Mouse (Mus musculus) forebrain, embryonic 13.5 days (tissue): ENCODE results near the gene Exosc5. TPM values are rescaled to one million over a fixed set of nuclear protein-coding genes. Genes with fewer than 3 reads are reported as not detected.

Source experiments
- ATAC-seq: fragments of 200-750 bp; cut with Nextera tagmentation; 2 replicates; pipeline ENCODE4 v1.8.0; 2017
- H3K27ac ChIP-seq: fragments of 300-500 bp; sonication (generic); 2 replicates; pipeline ENCODE4 v1.5.1; 2015; ENCODE audit warnings: inconsistent platforms, mild to moderate bottlenecking, moderate library complexity
- H3K27me3 ChIP-seq: fragments of 300-500 bp; sonication (generic); 2 replicates; pipeline ENCODE4 v1.6.1; 2015; ENCODE audit warnings: mild to moderate bottlenecking, inconsistent platforms
- H3K36me3 ChIP-seq: fragments of 300-500 bp; sonication (generic); 2 replicates; pipeline ENCODE4 v1.6.1; 2015; ENCODE audit warnings: mild to moderate bottlenecking, inconsistent platforms; ENCODE audit not compliant: poor library complexity, severe bottlenecking
- H3K4me1 ChIP-seq: fragments of 300-500 bp; sonication (generic); 2 replicates; pipeline ENCODE4 v1.6.1; 2015; ENCODE audit warnings: inconsistent platforms
- H3K4me2 ChIP-seq: fragments of 300-500 bp; sonication (generic); 2 replicates; pipeline ENCODE4 v1.6.1; 2015; ENCODE audit warnings: inconsistent platforms, mild to moderate bottlenecking, moderate library complexity
- H3K4me3 ChIP-seq: fragments of 300-500 bp; sonication (generic); 2 replicates; pipeline ENCODE4 v1.5.1; 2015; ENCODE audit warnings: mild to moderate bottlenecking, inconsistent platforms
- H3K9ac ChIP-seq: fragments of 300-500 bp; sonication (generic); 2 replicates; pipeline ENCODE4 v1.6.1; 2015; ENCODE audit warnings: mild to moderate bottlenecking, inconsistent platforms
- H3K9me3 ChIP-seq: fragments of 300-500 bp; sonication (generic); replicated peaks from 2 replicates; pipeline ENCODE4 v1.6.1; 2016; ENCODE audit warnings: inconsistent platforms
- WGBS: fragments of 180-500 bp; shearing (Covaris S2); methylation state at CpG from one replicate; pipeline ENCODE4 v1.1.7; 2015; 5-methylcytosine and 5-hydroxymethylcytosine counted together
- polyA plus RNA-seq: library from polyadenylated mRNA; unstranded; fragments of >200 nt; fragmentation: Nextera tagmentation; extraction: Ambion mirVana; gene quantifications from 2 replicates; pipeline ENCODE4 v1.2.1, GENCODE M21; 2015

Gene Exosc5
- polyA plus RNA-seq, 1 experiment from 2014 or later: 55.2 TPM

DNA sequence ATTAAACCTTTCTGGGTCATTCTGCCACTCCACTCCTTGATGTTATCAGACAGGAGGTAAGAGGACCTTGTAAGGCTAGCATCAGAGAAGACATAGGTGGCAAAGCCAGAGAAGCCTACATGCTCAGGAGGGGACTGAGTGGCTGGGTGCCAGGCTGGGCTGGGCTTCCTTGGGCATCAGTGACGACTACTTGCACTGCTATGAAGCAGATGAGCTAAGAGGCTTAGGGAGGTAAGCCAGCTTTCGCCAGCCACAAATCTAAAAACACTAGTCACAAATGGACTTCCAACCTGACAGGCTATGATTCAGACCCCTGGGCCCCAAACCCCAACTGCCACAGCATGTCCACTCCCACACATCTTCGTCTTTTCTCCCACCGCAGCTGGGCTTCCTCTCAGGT, 14.3 kb upstream of the Exosc5 start:
- Histone ChIP-seq H3K27me3 (no peaks in the 10 kb centered on the region), H3K4me2 (no peak overlapping the region), H3K4me1 (no peaks in the 10 kb centered on the region), H3K36me3 (peaks cover 15% of the 10 kb centered on the region; the same call in 1 of the 2 replicates), H3K9me3 (no peaks in the 10 kb centered on the region), H3K4me3 (no peak overlapping the region), H3K9ac (no peak overlapping the region), H3K27ac (no peak overlapping the region)
- no peak for ATAC-seq
- WGBS: 72% methylated on average over 4 of the region's 4 CpGs

- H3K9ac ChIP-seq: no peak overlapping the region
- no peak overlapping the region for H3K27ac ChIP-seq
- H3K27me3 ChIP-seq: no peaks in the 10 kb centered on the region
- H3K4me2 ChIP-seq: no peak overlapping the region
- no peak overlapping the region for H3K4me3 ChIP-seq
- peaks cover 15% of the 10 kb centered on the region; the same call in 1 of the 2 replicates for H3K36me3 ChIP-seq
- no peaks in the 10 kb centered on the region for H3K9me3 ChIP-seq
- no peaks in the 10 kb centered on the region for H3K4me1 ChIP-seq
- WGBS: 33% methylated on average over 14 of the region's 14 CpGs
- ATAC-seq: no peak
Observed at GRCm38 (mm10) chr7:25645074-25645473, 13.9 kb upstream of the Exosc5 start.

DNA sequence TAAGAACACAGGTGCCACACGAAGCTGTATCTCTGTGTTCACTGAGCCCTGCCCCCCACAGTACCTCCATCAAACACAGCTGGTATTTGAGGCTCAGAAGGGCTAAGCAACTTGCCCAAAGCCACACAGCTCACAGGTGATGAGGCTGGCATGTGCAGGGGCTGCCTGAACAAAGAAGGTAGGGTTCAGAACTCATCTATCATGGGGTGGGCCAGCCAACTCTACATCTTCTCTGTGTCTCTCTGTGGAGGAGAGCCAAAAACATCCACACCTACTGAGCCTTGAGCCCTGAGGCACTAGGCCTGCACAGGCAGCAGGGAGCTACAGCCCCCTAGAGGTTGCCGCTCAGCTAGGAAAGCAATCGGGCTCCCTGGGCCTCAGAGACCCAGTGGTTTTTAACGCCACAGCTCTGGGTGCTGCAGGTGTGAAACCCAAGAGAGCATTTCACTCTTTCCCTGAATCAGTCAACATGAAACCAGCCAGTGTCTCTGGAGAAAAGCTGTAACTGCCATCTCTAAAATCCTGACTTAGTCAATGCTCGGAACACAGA, 11.3 kb upstream of the Exosc5 start:
- H3K4me3 ChIP-seq: no peak overlapping the region

GRCm38 (mm10) chr7:25649839-25650238, 9.1 kb upstream of the Exosc5 start:
- ATAC-seq: no peak
- Histone ChIP-seq H3K4me2 (no peak overlapping the region), H3K9me3 (no peaks in the 10 kb centered on the region), H3K36me3 (no peaks in the 10 kb centered on the region), H3K9ac (no peak overlapping the region), H3K4me3 (no peak overlapping the region), H3K27me3 (no peaks in the 10 kb centered on the region), H3K4me1 (no peaks in the 10 kb centered on the region), H3K27ac (no peak overlapping the region)
- WGBS: 85% methylated on average over 5 of the region's 5 CpGs

More for the DNA sequence above, 11.3 kb upstream of the Exosc5 start:
- Histone ChIP-seq H3K27ac (no peak overlapping the region), H3K9me3 (no peaks in the 10 kb centered on the region), H3K36me3 (no peaks in the 10 kb centered on the region), H3K27me3 (no peaks in the 10 kb centered on the region), H3K9ac (no peak overlapping the region), H3K4me2 (no peak overlapping the region), H3K4me1 (no peaks in the 10 kb centered on the region)
- 62% methylated on average over 5 of the region's 5 CpGs for WGBS
- ATAC-seq: no peak

GRCm38 (mm10) chr7:25651281-25651680, 7.7 kb upstream of the Exosc5 start:
- Histone ChIP-seq H3K27ac (no peak overlapping the region), H3K9ac (no peak overlapping the region), H3K4me1 (no peaks in the 10 kb centered on the region; the same call in 1 of the 2 replicates), H3K4me3 (no peak overlapping the region), H3K4me2 (no peak overlapping the region), H3K36me3 (no peaks in the 10 kb centered on the region), H3K9me3 (no peaks in the 10 kb centered on the region), H3K27me3 (no peaks in the 10 kb centered on the region)
- no peak for ATAC-seq
- WGBS: 92% methylated on average over 8 of the region's 8 CpGs

GRCm38 (mm10) chr7:25652244-25652759, 6.7 kb upstream of the Exosc5 start:
- Histone ChIP-seq H3K4me2 (no peak overlapping the region), H3K4me1 (peaks cover 8% of the 10 kb centered on the region), H3K4me3 (no peak overlapping the region), H3K9me3 (no peaks in the 10 kb centered on the region), H3K9ac (no peak overlapping the region), H3K36me3 (no peaks in the 10 kb centered on the region), H3K27me3 (no peaks in the 10 kb centered on the region), H3K27ac (no peak overlapping the region)
- 92% methylated on average over 12 of the region's 12 CpGs for whole genome bisulfite sequencing
- no peak for ATAC-seq

DNA sequence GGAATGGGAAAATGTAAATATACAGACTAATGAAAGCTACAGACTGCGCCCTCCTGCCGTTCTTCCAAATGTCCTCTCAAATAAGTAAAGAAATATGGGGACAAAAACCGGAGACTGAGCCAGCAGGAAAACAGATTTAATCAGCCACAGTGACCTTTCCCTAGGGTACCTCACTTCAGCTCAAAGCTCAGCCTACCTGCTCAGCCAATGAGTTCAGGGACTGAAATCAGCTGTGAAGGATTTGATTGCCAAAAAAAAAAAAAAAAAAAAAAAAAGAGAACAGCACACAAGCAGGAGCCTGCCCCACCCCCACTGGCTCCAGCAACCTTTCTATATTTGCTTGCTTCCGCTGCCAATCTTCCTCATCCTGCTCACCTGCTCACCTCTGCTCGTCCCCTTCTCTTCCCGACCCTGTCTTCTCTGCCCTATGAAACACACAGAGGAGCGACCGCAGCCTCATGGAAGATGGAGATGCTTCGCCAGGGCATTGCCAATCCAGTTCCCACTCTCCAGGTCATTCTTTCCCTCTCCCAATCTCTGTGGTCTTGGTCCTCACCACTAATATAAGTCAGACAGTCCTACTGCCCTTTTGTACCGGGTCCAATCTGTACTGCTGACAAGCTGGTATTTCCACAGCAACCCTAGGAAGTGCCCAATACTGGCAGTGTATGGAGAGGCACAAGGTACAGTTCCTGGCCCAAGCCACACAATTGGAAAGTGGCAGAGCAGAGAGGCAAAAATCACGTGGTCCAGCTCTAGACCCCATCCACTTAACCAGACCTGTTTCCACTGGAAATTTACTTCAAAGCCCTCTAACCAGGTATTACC, 3.1 kb upstream of the Exosc5 start:
- Histone ChIP-seq H3K4me3 (no peak overlapping the region), H3K27ac (no peak overlapping the region), H3K4me2 (no peak overlapping the region), H3K27me3 (no peaks in the 10 kb centered on the region), H3K36me3 (no peaks in the 10 kb centered on the region), H3K9me3 (no peaks in the 10 kb centered on the region), H3K9ac (no peak overlapping the region), H3K4me1 (peaks cover 32% of the 10 kb centered on the region)
- no peak for ATAC-seq
- WGBS: 77% methylated on average over 11 of the region's 11 CpGs

DNA sequence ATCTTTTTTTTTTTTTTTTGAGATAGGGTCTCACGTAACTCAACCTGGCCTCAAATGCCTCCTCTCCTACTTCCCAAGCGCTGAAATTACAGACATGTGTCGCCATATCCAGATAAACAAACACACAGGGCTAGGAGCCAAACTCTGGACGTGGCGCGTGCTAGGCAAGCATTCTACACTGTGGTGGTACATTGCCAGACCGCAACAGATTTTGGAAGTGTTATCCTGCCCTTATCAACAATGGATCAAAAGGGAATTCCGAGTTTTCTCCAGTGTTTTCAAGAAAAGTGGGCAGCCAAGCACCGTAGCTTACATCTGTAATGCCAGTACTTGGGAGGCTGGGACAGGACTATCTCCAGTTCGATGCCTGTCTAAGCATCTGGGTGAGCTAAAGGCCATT, 1.2 kb upstream of the Exosc5 start:
- WGBS: 39% methylated on average over 10 of the region's 10 CpGs
- peaks cover 32% of the 10 kb centered on the region for H3K4me1 ChIP-seq
- no peaks in the 10 kb centered on the region for H3K27me3 ChIP-seq
- H3K27ac ChIP-seq: no peak overlapping the region
- H3K9ac ChIP-seq: peak overlapping the region; percentile 67
- ATAC-seq: no peak
- H3K4me2 ChIP-seq: peak overlapping the region; percentile 85
- peaks cover 8% of the 10 kb centered on the region; the same call in 1 of the 2 replicates for H3K36me3 ChIP-seq
- peak overlapping the region; percentile 71 for H3K4me3 ChIP-seq
- H3K9me3 ChIP-seq: no peaks in the 10 kb centered on the region

DNA sequence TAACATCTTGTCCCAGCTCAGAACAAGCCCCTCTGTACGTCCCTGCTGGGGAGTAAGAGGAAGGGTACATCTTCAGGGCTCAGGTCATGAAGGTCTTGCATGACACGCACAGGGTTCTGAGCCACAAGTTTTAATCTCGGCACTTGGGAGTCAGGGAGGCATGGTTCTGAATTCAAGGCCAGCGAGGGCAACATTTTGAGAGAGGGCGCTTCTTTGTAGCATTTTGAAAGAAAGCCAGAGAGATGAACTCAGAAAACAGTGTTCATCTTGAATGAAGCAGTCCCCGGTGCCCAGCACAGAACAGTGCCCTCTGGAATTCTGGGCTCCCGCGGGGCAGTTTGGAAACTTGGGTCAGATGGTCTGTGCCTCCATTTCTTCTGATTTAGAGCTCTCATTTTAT, 7.4 kb downstream of the Exosc5 start:
- Histone ChIP-seq H3K9me3 (no peaks in the 10 kb centered on the region), H3K27me3 (no peaks in the 10 kb centered on the region), H3K9ac (no peak overlapping the region), H3K4me2 (no peak overlapping the region), H3K27ac (no peak overlapping the region), H3K4me3 (no peak overlapping the region), H3K4me1 (no peaks in the 10 kb centered on the region), H3K36me3 (peaks cover 65% of the 10 kb centered on the region)
- 90% methylated on average over 8 of the region's 8 CpGs for WGBS
- no peak for ATAC-seq

- 90% methylated on average over 10 of the region's 10 CpGs for WGBS
- no peak for ATAC-seq
Observed at GRCm38 (mm10) chr7:25669158-25669557, 10.2 kb downstream of the Exosc5 start.

GRCm38 (mm10) chr7:25669631-25670030, 10.7 kb downstream of the Exosc5 start:
- WGBS: 84% methylated on average over 9 of the region's 9 CpGs
- peaks cover 45% of the 10 kb centered on the region for H3K36me3 ChIP-seq

More at GRCm38 (mm10) chr7:25669158-25669557, 10.2 kb downstream of the Exosc5 start:
- Histone ChIP-seq H3K27me3 (peaks cover 13% of the 10 kb centered on the region), H3K4me2 (no peak overlapping the region), H3K4me3 (no peak overlapping the region), H3K27ac (no peak overlapping the region), H3K36me3 (peaks cover 50% of the 10 kb centered on the region), H3K9me3 (no peaks in the 10 kb centered on the region), H3K4me1 (no peaks in the 10 kb centered on the region), H3K9ac (no peak overlapping the region)

GRCm38 (mm10) chr7:25670096-25670495, 11.1 kb downstream of the Exosc5 start:
- 89% methylated on average over 4 of the region's 4 CpGs for WGBS
- Histone ChIP-seq H3K9ac (no peak overlapping the region), H3K27ac (no peak overlapping the region), H3K9me3 (no peaks in the 10 kb centered on the region), H3K4me1 (peaks cover 8% of the 10 kb centered on the region), H3K4me2 (no peak overlapping the region), H3K27me3 (peaks cover 22% of the 10 kb centered on the region), H3K36me3 (peaks cover 41% of the 10 kb centered on the region), H3K4me3 (no peak overlapping the region)
- no peak for ATAC-seq

More at GRCm38 (mm10) chr7:25669631-25670030, 10.7 kb downstream of the Exosc5 start:
- peaks cover 3% of the 10 kb centered on the region for H3K4me1 ChIP-seq
- no peak overlapping the region for H3K4me3 ChIP-seq
- ATAC-seq: no peak
- peaks cover 18% of the 10 kb centered on the region for H3K27me3 ChIP-seq
- no peak overlapping the region for H3K27ac ChIP-seq
- H3K4me2 ChIP-seq: no peak overlapping the region
- no peaks in the 10 kb centered on the region for H3K9me3 ChIP-seq
- H3K9ac ChIP-seq: no peak overlapping the region
